Mouse (Mus musculus): ENCODE measurements around the gene 2410004B18Rik.
"Not testable (repeated sequence)": the region's sequence is repeated elsewhere in the genome, so short reads cannot be mapped to it uniquely, and the experiment has no call there.

2410004B18Rik gene

GRCm38 (mm10) chr3:145937505-145938404 is at the start of gene 2410004B18Rik:
Gene 2410004B18Rik, plus strand, starts transcription at chr3:145938014.
- DNase-seq (ENCODE audit: low read depth, low spot score): peak; percentile 84

- no peak for DNase-seq (ENCODE audit: low read depth, low spot score)
These were observed 47.3 kb upstream of the 2410004B18Rik start for GRCm38 (mm10) chr3:145890346-145891132.

DNA sequence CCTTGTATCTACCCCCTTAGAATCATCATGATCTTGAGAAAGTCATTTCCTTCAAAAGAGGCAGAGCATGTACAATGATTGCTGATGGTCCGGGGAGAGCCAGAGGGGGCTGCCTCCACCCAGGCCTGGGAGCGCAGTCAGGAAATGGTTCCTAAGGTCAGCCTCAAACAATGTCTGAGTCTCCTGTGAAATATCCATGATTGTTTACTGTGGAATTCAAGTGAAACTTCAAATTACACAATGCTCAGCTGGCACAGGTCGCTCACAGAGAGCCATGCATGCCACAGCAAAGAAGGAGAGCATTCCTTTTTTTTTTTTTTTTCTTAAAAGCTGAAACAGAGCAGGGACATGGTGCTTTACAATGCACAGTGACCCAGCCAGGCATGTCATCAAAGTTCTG is 45.4 kb upstream of the 2410004B18Rik start:
- DNase-seq (ENCODE audit: low read depth, low spot score): no peak

DNA sequence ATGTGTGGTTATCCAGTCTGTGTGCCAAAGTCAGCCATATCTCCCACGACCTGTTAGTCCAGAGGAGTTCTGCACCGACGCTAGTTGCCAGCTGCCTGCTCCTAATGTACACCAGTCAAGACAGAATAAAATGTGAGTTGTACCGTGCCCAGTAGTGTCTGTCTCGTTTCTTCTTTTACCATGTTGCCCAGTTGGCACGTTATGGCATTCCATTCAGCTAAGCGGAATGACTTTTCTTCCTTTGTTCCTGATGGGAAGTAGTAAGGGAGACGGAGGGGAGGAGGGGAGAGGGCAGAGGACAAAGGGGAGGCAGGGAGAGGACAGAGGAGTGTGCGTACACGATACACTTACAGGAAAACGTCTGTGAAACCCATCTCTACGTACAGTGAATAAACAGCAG is 43.7 kb upstream of the 2410004B18Rik start:
- no peak for DNase-seq (ENCODE audit: low read depth, low spot score)

- DNase-seq (ENCODE audit: low read depth, low spot score): no peak
These were observed 40.1 kb upstream of the 2410004B18Rik start for GRCm38 (mm10) chr3:145897749-145898148.

GRCm38 (mm10) chr3:145899832-145900231 is 38.0 kb upstream of the 2410004B18Rik start:
- no peak for DNase-seq (ENCODE audit: low read depth, low spot score)

DNA sequence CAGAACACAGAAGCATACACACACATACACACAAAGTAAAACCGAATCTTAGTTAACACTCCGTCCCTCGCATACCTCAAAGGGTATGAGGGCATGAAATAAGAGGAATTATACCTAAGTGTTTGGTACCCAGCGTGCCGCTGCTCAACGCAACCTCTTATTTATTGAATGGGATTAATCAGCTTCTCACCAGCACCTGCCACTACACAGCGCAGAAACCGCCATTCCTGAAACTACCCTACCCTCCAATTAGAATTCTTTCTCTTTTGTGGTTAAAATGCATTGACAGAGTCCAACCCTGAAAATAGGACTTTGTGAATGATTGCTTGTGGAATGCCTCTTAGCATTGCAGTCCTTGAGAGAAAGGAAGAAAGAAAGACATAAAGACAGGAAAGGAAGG is 34.3 kb upstream of the 2410004B18Rik start:
- no peak for DNase-seq (ENCODE audit: low read depth, low spot score)

GRCm38 (mm10) chr3:145904850-145905776 is 32.7 kb upstream of the 2410004B18Rik start:
- DNase-seq (ENCODE audit: low read depth, low spot score): peak; percentile 34

DNA sequence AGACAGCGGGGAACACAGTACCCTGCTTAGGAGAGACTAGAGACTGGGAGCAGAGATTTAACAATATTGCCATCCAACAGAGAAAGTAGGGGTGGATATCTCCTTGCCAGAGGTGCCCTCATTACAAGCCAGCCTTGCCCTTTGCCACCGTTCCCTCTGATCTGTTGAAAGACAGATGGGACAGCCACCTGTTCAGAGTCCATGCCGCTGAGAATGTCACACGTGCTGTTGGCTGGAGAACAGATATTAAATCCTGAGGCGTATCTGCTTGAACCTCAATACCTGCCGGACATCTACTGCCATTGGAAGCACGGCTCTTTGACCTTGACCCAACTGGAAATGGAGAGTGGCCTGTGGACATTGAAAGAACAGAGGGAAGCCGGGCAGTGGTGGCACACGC is 31.2 kb upstream of the 2410004B18Rik start:
- DNase-seq (ENCODE audit: low read depth, low spot score): no peak

DNA sequence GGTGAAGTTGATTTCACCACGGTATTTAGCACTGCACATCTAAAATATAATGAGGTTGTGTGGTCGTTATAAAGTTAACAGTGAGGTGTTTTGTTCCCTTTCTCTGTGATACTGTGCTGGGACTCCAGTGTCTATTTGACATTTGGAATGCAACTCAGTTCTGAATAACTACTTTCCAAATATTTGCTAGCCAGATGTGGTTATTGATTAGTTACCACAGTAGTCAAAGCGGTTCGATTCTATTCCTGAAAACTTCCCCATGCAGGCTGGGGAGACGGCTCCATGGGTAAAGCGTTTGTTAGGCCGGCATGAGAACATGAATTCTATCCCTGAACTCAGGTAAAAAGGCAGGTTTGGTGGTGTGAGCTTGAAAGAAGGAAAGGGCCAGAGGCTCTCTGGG is 25.3 kb upstream of the 2410004B18Rik start:
- no peak for DNase-seq (ENCODE audit: low read depth, low spot score)

DNA sequence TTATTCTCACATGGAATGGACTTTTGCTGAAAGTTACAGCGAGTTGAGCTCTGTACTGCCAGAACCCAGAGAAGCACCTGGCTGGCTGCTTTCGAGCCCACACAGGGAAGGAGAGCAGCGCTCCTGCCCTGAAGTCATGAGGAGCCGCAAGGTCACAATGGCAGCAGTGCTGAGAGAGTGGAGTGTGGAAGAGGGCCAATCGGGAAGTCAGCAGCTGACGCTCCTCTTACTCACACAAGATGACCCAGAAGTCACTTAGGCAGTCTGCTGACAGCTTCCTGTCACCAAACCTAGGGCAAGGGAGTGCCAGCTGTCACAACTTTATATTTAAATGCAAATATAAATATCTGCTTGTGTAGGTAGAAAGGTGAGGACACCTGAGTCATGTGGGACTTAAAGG is 24.6 kb upstream of the 2410004B18Rik start:
- DNase-seq (ENCODE audit: low read depth, low spot score): no peak

GRCm38 (mm10) chr3:145913942-145914341 is 23.9 kb upstream of the 2410004B18Rik start:
- not testable (repeated sequence) for DNase-seq (ENCODE audit: low read depth, low spot score)

DNA sequence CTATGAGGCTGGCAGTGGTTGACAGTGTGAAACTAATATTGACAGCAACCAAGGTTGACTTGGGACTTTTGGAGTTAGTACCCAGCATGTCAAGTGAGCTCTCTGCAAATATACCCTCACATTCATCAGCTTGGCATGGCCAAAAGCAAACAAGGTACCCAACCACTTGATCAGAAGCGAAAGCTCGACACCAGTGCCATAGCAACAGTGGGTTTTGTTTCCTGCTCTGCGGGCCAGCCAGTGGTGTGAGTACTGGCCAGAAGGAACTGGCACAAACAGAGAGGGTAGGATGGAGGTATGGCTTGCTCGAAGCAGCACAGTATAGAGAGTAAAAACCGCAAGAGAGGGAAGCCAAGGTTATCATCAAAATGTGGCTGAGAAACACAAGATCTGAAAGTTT is 21.4 kb upstream of the 2410004B18Rik start:
- no peak for DNase-seq (ENCODE audit: low read depth, low spot score)

DNA sequence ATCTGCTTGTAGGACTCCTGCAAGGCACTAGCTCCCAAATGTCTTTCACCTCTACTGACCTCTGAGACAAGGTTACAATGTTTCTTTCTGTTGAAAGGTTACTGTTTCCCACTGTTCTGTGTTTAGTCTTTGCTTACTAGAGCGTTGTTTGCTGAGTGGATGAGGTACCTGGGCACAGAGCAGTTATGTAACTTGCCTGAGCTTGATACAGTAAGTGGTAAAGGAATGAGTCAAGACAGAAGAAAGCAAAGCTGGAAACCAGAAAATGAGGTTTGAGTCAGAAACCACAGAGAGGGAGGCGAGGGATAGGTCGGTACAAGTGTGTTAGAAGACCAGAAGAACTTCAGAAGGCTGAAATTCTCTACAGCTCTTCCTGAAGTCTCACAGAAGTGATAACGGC is 21.0 kb upstream of the 2410004B18Rik start:
- no peak for DNase-seq (ENCODE audit: low read depth, low spot score)

DNA sequence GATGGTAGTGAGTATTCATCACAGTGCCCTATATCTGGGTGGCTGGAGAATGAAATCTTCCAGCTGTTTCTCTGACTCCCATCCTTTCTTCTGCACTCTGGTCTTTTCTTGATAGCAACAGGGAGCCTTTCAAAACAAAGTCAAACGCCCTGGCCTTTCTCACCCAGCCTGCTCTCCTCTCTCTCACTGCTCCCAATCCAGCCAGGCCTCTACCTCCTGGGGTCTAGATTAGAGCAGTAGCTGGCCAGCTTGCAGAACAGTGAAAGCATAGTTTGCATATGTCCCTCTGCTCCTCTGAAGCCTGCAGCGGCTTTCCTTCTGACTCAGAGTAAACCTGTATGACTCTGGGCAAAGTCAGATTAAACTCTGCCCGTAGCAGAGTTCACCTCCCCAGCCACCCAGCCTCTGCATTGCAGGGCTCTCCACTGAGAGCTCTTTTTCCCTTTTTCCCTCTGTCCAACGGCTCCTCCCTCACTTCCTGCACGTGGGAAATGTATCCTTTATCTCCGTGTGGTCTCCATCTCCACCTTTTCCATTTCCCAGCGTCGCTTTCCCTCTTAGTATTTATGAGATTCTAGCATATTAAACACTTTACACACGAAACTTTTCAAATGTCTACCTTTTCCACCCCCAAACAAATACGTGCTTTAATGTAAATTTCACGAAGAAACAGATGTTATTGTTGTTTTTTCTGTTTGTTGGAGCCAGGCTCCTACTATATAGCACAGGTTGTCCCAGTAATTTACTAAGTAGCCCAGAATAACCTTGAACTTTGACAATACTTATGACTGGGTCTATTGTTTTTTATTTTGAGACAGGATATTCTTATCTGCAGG is 15.6 kb upstream of the 2410004B18Rik start, which contains the start of gene Bcl10:
Gene Bcl10 (plus strand): TSS at position 786 of the 836 bp plus-strand sequence.
- no peak for DNase-seq (ENCODE audit: low read depth, low spot score)

DNA sequence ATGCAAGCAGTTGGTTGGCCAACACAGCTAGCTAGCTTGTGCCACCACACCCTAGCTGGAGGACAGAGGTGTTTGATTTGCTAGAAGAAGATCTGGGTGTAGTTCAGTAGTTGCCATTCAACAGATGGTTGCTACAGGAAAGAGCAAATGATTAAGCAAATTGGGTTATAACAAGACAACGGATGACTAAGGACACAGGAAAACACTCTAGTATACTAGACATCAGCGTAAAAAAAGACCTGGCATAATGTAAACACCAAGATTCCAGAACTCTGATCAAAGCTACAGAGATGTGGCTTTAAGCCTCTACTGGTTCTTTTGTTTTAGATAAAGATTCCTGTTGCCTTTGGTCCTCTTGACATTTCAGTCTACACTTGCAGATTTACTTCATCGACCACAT is 14.8 kb upstream of the 2410004B18Rik start:
- no peak for DNase-seq (ENCODE audit: low read depth, low spot score)

DNA sequence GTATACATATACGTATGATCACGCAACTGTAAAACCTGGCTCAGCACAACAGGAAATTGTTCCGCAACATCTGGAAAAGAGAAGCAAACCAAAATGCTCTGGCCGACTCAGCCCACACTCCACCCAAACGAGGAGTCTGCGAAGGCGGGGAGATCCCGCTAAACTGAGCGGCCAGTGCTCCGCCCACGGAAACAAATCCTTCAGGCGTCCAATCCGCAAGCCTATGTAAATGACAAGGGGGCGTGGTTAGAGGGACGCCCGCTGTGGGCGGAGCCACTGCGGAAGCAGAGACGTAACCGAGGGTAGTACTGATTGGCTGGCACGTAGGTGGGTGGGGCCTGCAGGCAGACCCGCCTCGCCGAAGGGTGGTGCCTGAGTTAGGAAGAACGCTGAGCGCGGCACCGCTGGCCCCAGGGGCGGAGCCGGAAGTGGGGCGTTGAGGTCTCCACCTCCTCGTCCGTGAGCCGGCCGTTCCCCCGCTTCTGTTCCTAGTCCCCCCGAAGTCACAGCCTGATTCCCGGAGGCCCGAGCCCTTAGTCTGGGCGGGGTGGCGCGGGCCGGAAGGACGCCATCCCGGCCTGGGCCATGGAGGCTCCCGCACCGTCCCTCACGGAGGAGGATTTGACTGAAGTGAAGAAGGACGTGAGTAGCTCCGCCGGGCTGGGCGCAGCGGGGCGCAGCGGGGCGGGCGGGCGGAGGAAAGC is 13.8 kb upstream of the 2410004B18Rik start:
- DNase-seq (ENCODE audit: low read depth, low spot score): peak; percentile 99

DNA sequence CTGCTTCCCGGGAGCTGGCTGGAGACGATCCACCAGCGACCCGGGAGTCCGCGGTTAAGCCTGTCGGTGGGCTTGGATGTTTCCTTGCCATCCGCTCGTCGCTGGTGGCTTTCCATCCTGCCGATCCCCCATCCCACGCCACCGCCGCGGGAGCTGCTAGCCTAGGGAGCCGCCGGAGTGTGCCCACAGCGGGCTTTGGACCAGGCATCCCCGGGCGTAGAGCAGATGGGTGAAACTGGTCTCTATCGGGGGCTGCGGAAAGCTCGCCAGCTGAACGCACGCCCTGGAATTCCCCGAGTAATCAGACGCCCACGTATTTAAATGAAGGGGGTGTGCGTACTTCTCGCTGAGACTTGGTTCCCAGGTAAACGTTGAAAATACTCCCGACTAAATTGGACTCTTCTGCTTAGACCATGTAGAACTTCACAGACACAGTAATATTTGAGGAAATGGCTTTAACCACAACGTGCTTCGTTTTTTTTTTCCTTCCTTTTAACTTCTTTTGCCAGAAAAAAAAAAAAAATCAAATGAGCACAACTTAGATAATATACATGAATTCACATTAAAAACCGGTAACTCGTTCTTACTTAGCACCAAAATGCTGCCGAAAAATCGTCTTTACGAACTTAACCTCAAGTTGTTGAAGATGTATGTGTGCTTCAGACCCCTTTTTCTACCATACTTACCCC is 13.0 kb upstream of the 2410004B18Rik start:
- DNase-seq (ENCODE audit: low read depth, low spot score): no peak

GRCm38 (mm10) chr3:145925506-145925905 is 12.3 kb upstream of the 2410004B18Rik start:
- DNase-seq (ENCODE audit: low read depth, low spot score): no peak
